Mouse (Mus musculus): ENCODE measurements around the gene Sumf2. TPM values are rescaled to one million over a fixed set of nuclear protein-coding genes. Genes with fewer than 3 reads are reported as not detected.
"Not testable (repeated sequence)": the region's sequence is repeated elsewhere in the genome, so short reads cannot be mapped to it uniquely, and the experiment has no call there.

Sumf2 gene
- polyA plus RNA-seq, 1 experiment from 2014 or later, result 51.4 TPM

- Histone ChIP-seq H3K4me2 (ENCODE audit: low read depth, low read length) (no peak overlapping the region), H3K27ac (ENCODE audit: low read length) (no peak overlapping the region), H3K4me1 (replicated peaks; ENCODE audit: control insufficient read depth, insufficient read depth, low read length) (no peaks in the 10 kb centered on the region), H3K9me3 (ENCODE audit: control insufficient read depth, low read length) (no peaks in the 10 kb centered on the region), H3K27me3 (ENCODE audit: control insufficient read depth, insufficient read depth, low read depth, low read length) (no peaks in the 10 kb centered on the region), H3K9ac (ENCODE audit: low read length) (no peak overlapping the region), H3K36me3 (ENCODE audit: control insufficient read depth, insufficient read depth, low read length) (no peaks in the 10 kb centered on the region), H3K4me3 (ENCODE audit: low read length) (no peak overlapping the region)
- no peak for ATAC-seq (ENCODE audit: low read depth)
- 80% methylated on average over 2 of the region's 2 CpGs for WGBS
These were observed 24.5 kb downstream of the Sumf2 start for GRCm38 (mm10) chr5:129871238-129871637.

- Histone ChIP-seq H3K9ac (ENCODE audit: low read length) (no peak overlapping the region), H3K4me1 (replicated peaks; ENCODE audit: control insufficient read depth, insufficient read depth, low read length) (no peaks in the 10 kb centered on the region), H3K36me3 (ENCODE audit: control insufficient read depth, insufficient read depth, low read length) (no peaks in the 10 kb centered on the region), H3K4me3 (ENCODE audit: low read length) (no peak overlapping the region), H3K9me3 (ENCODE audit: control insufficient read depth, low read length) (peaks cover 3% of the 10 kb centered on the region), H3K27me3 (ENCODE audit: control insufficient read depth, insufficient read depth, low read depth, low read length) (no peaks in the 10 kb centered on the region), H3K4me2 (ENCODE audit: low read depth, low read length) (no peak overlapping the region), H3K27ac (ENCODE audit: low read length) (no peak overlapping the region)
- no peak for ATAC-seq (ENCODE audit: low read depth)
- WGBS, result 77% methylated on average over 12 of the region's 12 CpGs
These were observed 27.2 kb downstream of the Sumf2 start for GRCm38 (mm10) chr5:129873942-129874341.

- ATAC-seq (ENCODE audit: low read depth), result no peak
- H3K27me3 ChIP-seq (ENCODE audit: control insufficient read depth, insufficient read depth, low read depth, low read length), result no peaks in the 10 kb centered on the region
- H3K9ac ChIP-seq (ENCODE audit: low read length), result no peak overlapping the region
- H3K4me1 ChIP-seq (replicated peaks; ENCODE audit: control insufficient read depth, insufficient read depth, low read length), result no peaks in the 10 kb centered on the region
- H3K4me2 ChIP-seq (ENCODE audit: low read depth, low read length), result no peak overlapping the region
- peaks cover 3% of the 10 kb centered on the region for H3K9me3 ChIP-seq (ENCODE audit: control insufficient read depth, low read length)
- no peak overlapping the region for H3K27ac ChIP-seq (ENCODE audit: low read length)
- H3K36me3 ChIP-seq (ENCODE audit: control insufficient read depth, insufficient read depth, low read length), result no peaks in the 10 kb centered on the region
- 72% methylated on average over 11 of the region's 11 CpGs for WGBS
- H3K4me3 ChIP-seq (ENCODE audit: low read length), result no peak overlapping the region
These were observed 28.3 kb downstream of the Sumf2 start for GRCm38 (mm10) chr5:129875098-129875497.

GRCm38 (mm10) chr5:129877731-129878455, 31.1 kb downstream of the Sumf2 start:
- Histone ChIP-seq H3K27ac (ENCODE audit: low read length) (no peak overlapping the region), H3K27me3 (ENCODE audit: control insufficient read depth, insufficient read depth, low read depth, low read length) (no peaks in the 10 kb centered on the region), H3K4me1 (replicated peaks; ENCODE audit: control insufficient read depth, insufficient read depth, low read length) (no peaks in the 10 kb centered on the region), H3K36me3 (ENCODE audit: control insufficient read depth, insufficient read depth, low read length) (peaks cover 18% of the 10 kb centered on the region), H3K4me3 (ENCODE audit: low read length) (no peak overlapping the region), H3K9ac (ENCODE audit: low read length) (no peak overlapping the region), H3K9me3 (ENCODE audit: control insufficient read depth, low read length) (peaks cover 3% of the 10 kb centered on the region), H3K4me2 (ENCODE audit: low read depth, low read length) (no peak overlapping the region)
- ATAC-seq (ENCODE audit: low read depth), result no peak
- WGBS, result 66% methylated on average over 9 of the region's 9 CpGs

- H3K27ac ChIP-seq (ENCODE audit: low read length), result no peak overlapping the region
- 37% methylated on average over 2 of the region's 2 CpGs for WGBS
- H3K27me3 ChIP-seq (ENCODE audit: control insufficient read depth, insufficient read depth, low read depth, low read length), result no peaks in the 10 kb centered on the region
- no peak overlapping the region for H3K4me3 ChIP-seq (ENCODE audit: low read length)
- peaks cover 3% of the 10 kb centered on the region for H3K9me3 ChIP-seq (ENCODE audit: control insufficient read depth, low read length)
- H3K9ac ChIP-seq (ENCODE audit: low read length), result no peak overlapping the region
- H3K4me1 ChIP-seq (replicated peaks; ENCODE audit: control insufficient read depth, insufficient read depth, low read length), result no peaks in the 10 kb centered on the region
- peaks cover 23% of the 10 kb centered on the region for H3K36me3 ChIP-seq (ENCODE audit: control insufficient read depth, insufficient read depth, low read length)
- ATAC-seq (ENCODE audit: low read depth), result peak; percentile 60; the same call in 1 of the 2 replicates
- H3K4me2 ChIP-seq (ENCODE audit: low read depth, low read length), result no peak overlapping the region
These were observed 32.2 kb downstream of the Sumf2 start for GRCm38 (mm10) chr5:129878946-129879345.

GRCm38 (mm10) chr5:129879888-129880287, 33.1 kb downstream of the Sumf2 start:
- Histone ChIP-seq H3K4me2 (ENCODE audit: low read depth, low read length) (no peak overlapping the region), H3K36me3 (ENCODE audit: control insufficient read depth, insufficient read depth, low read length) (peaks cover 25% of the 10 kb centered on the region), H3K9me3 (ENCODE audit: control insufficient read depth, low read length) (peaks cover 3% of the 10 kb centered on the region), H3K27me3 (ENCODE audit: control insufficient read depth, insufficient read depth, low read depth, low read length) (no peaks in the 10 kb centered on the region), H3K4me1 (replicated peaks; ENCODE audit: control insufficient read depth, insufficient read depth, low read length) (no peaks in the 10 kb centered on the region), H3K9ac (ENCODE audit: low read length) (no peak overlapping the region), H3K27ac (ENCODE audit: low read length) (no peak overlapping the region), H3K4me3 (ENCODE audit: low read length) (no peak overlapping the region)
- ATAC-seq (ENCODE audit: low read depth), result no peak
- WGBS, result 65% methylated on average over 3 of the region's 3 CpGs

GRCm38 (mm10) chr5:129886271-129886670, 39.5 kb downstream of the Sumf2 start:
- no peak for ATAC-seq (ENCODE audit: low read depth)
- Histone ChIP-seq H3K9ac (ENCODE audit: low read length) (peak overlapping the region; percentile 85), H3K4me1 (replicated peaks; ENCODE audit: control insufficient read depth, insufficient read depth, low read length) (peaks cover 6% of the 10 kb centered on the region; the same call in 1 of the 2 replicates), H3K4me2 (ENCODE audit: low read depth, low read length) (peak overlapping the region; percentile 92), H3K27me3 (ENCODE audit: control insufficient read depth, insufficient read depth, low read depth, low read length) (no peaks in the 10 kb centered on the region), H3K27ac (ENCODE audit: low read length) (no peak overlapping the region), H3K9me3 (ENCODE audit: control insufficient read depth, low read length) (no peaks in the 10 kb centered on the region), H3K4me3 (ENCODE audit: low read length) (peak overlapping the region; percentile 74), H3K36me3 (ENCODE audit: control insufficient read depth, insufficient read depth, low read length) (peaks cover 17% of the 10 kb centered on the region)
- WGBS, result 24% methylated on average over 10 of the region's 10 CpGs

- Histone ChIP-seq H3K4me1 (replicated peaks; ENCODE audit: control insufficient read depth, insufficient read depth, low read length) (peaks cover 6% of the 10 kb centered on the region; the same call in 1 of the 2 replicates), H3K27me3 (ENCODE audit: control insufficient read depth, insufficient read depth, low read depth, low read length) (no peaks in the 10 kb centered on the region), H3K4me3 (ENCODE audit: low read length) (peak within 1 kb of the TSS; percentile 74), H3K36me3 (ENCODE audit: control insufficient read depth, insufficient read depth, low read length) (peaks cover 10% of the 10 kb centered on the region), H3K9ac (ENCODE audit: low read length) (peak within 1 kb of the TSS; percentile 85), H3K4me2 (ENCODE audit: low read depth, low read length) (peak within 1 kb of the TSS; percentile 92), H3K27ac (ENCODE audit: low read length) (peak within 1 kb of the TSS; percentile 94), H3K9me3 (ENCODE audit: control insufficient read depth, low read length) (no peaks in the 10 kb centered on the region)
- peak; percentile 100 for ATAC-seq (ENCODE audit: low read depth)
- under 1% methylated on average over 46 of the region's 46 CpGs for WGBS
These were observed 40.3 kb downstream of the Sumf2 start, which contains the start of gene Chchd2 for GRCm38 (mm10) chr5:129886911-129887636. Gene Chchd2, minus strand, starts transcription at chr5:129887470.

- ATAC-seq (ENCODE audit: low read depth), result not testable (repeated sequence)
These were observed 43.6 kb downstream of the Sumf2 start for GRCm38 (mm10) chr5:129890390-129890789.

More at GRCm38 (mm10) chr5:129890390-129890789, 43.6 kb downstream of the Sumf2 start:
- not testable (repeated sequence) for H3K36me3 ChIP-seq (ENCODE audit: control insufficient read depth, insufficient read depth, low read length); H3K4me3 ChIP-seq (ENCODE audit: low read length); H3K9ac ChIP-seq (ENCODE audit: low read length); H3K9me3 ChIP-seq (ENCODE audit: control insufficient read depth, low read length); H3K27ac ChIP-seq (ENCODE audit: low read length); H3K4me1 ChIP-seq (replicated peaks; ENCODE audit: control insufficient read depth, insufficient read depth, low read length); H3K27me3 ChIP-seq (ENCODE audit: control insufficient read depth, insufficient read depth, low read depth, low read length); H3K4me2 ChIP-seq (ENCODE audit: low read depth, low read length)
- 86% methylated on average over 4 of the region's 7 CpGs for WGBS

All from lung, embryonic 16.5 days (tissue).